ENCODE assay signal across 16 mouse cellular contexts in genomic region chr2:30152616-30153015, GRCm38 (mm10). TPM values are rescaled to one million over a fixed set of nuclear protein-coding genes. Genes with fewer than 3 reads are reported as not detected.
DNase-seq lines count a peak whose midpoint lies in the region; ATAC-seq and TF ChIP-seq lines count a peak whose summit lies in the region.
"Had no signal": no experiment of that assay in that cellular context is flagged by ENCODE, and none has a peak within 500 bp of the region (broad histone marks: within the 10 kb centered on the region; RNA-seq: fewer than 3 reads in every experiment).

No protein-coding gene starts in this region.

- no peaks in the 10 kb centered on the region for H3K27me3 ChIP-seq in kidney, adult 2 months (replicated peaks; ENCODE audit: control insufficient read depth, insufficient read depth, low read length)
- no peaks in the 10 kb centered on the region for H3K27me3 ChIP-seq in kidney, embryonic 16.5 days (ENCODE audit: insufficient read depth, low read length)
- no peaks in the 10 kb centered on the region for H3K27me3 ChIP-seq in midbrain, postnatal 0 days (ENCODE audit: insufficient read depth, low read length)
- H3K27me3 ChIP-seq: heart, embryonic 12.5 days had no signal

- TF ChIP-seq CTCF in kidney, adult 2 months (conservative IDR thresholded peaks at IDR 0.05; ENCODE audit: insufficient read depth, insufficient read length, low read depth, low read length), result no peak
- no peak for TF ChIP-seq CTCF in midbrain, postnatal 0 days (IDR thresholded peaks at IDR 0.05)

- H3K9me3 ChIP-seq in kidney, embryonic 16.5 days (ENCODE audit: low read length), result no peaks in the 10 kb centered on the region
- no peaks in the 10 kb centered on the region for H3K9me3 ChIP-seq in midbrain, postnatal 0 days (ENCODE audit: low read length)
- H3K9me3 ChIP-seq: embryonic facial prominence, embryonic 10.5 days; forebrain, embryonic 10.5 days; heart, embryonic 12.5 days; hindbrain, embryonic 10.5 days had no signal

- no peak overlapping the region for H3K27ac ChIP-seq in kidney, adult 2 months (ENCODE audit: insufficient read depth, low read depth, low read length)
- no peak overlapping the region for H3K27ac ChIP-seq in kidney, embryonic 16.5 days (ENCODE audit: low read length)
- peak overlapping the region; percentile 15 for H3K27ac ChIP-seq in brown adipose tissue, adult 24 weeks (replicated peaks; ENCODE audit: low read depth, low read length)
- no peak overlapping the region for H3K27ac ChIP-seq in midbrain, postnatal 0 days (ENCODE audit: low read depth, low read length)
- H3K27ac ChIP-seq: embryonic facial prominence, embryonic 10.5 days; forebrain, embryonic 10.5 days; gastrocnemius, adult 2 months; hindbrain, embryonic 10.5 days; hindbrain, embryonic 14.5 days had no signal

- DNase-seq in kidney, adult 2 months, result peak; percentile 70
- DNase-seq in kidney, adult 8-10 months, result no peak
- peak; percentile 56 to 63 for DNase-seq in kidney, postnatal 25 days
- peak; percentile 72 for DNase-seq in adipocyte (ENCODE audit: low spot score)
- no peak for DNase-seq in midbrain, postnatal 0 days (ENCODE audit: low spot score)
- DNase-seq: cerebellum, adult 2 months; gastrocnemius, adult 2 months; gastrocnemius, postnatal 25 days had no signal

- ATAC-seq in kidney, embryonic 16.5 days (ENCODE audit: low FRiP score, low TSS enrichment), result no peak
- no peak for ATAC-seq in midbrain, postnatal 0 days (ENCODE audit: low FRiP score)
- ATAC-seq: forebrain, embryonic 14.5 days had no signal

- H3K4me1 ChIP-seq in kidney, adult 2 months (ENCODE audit: control insufficient read depth, insufficient read depth, low read length), result peaks cover 7% of the 10 kb centered on the region
- no peaks in the 10 kb centered on the region for H3K4me1 ChIP-seq in kidney, embryonic 16.5 days (ENCODE audit: insufficient read depth, low read length)
- H3K4me1 ChIP-seq in brown adipose tissue, adult 24 weeks (ENCODE audit: control insufficient read depth, insufficient read depth, insufficient read length, low read length), result peaks cover 10% of the 10 kb centered on the region
- no peaks in the 10 kb centered on the region for H3K4me1 ChIP-seq in midbrain, postnatal 0 days (ENCODE audit: insufficient read depth, low read length)
- H3K4me1 ChIP-seq: embryonic facial prominence, embryonic 10.5 days; heart, embryonic 12.5 days; hindbrain, embryonic 10.5 days had no signal

- no peak overlapping the region for H3K9ac ChIP-seq in kidney, embryonic 16.5 days (replicated peaks; ENCODE audit: low read length)
- no peak overlapping the region for H3K9ac ChIP-seq in midbrain, postnatal 0 days (replicated peaks; ENCODE audit: low read length, poor library complexity, severe bottlenecking)
- H3K9ac ChIP-seq: heart, embryonic 12.5 days; hindbrain, embryonic 14.5 days had no signal

- H3K36me3 ChIP-seq in kidney, adult 2 months (ENCODE audit: control insufficient read depth, insufficient read depth, low read length), result peaks cover 3% of the 10 kb centered on the region; the same call in 1 of the 2 replicates
- H3K36me3 ChIP-seq in kidney, embryonic 16.5 days (ENCODE audit: insufficient read depth, low read length), result peaks cover 35% of the 10 kb centered on the region
- H3K36me3 ChIP-seq in midbrain, postnatal 0 days (ENCODE audit: insufficient read depth, low read length), result peaks cover 31% of the 10 kb centered on the region

- H3K4me2 ChIP-seq in kidney, embryonic 16.5 days (replicated peaks; ENCODE audit: low read depth, low read length), result no peak overlapping the region
- no peak overlapping the region for H3K4me2 ChIP-seq in midbrain, postnatal 0 days (ENCODE audit: low read depth, low read length, poor library complexity, severe bottlenecking)
- H3K4me2 ChIP-seq: heart, embryonic 12.5 days; hindbrain, embryonic 14.5 days had no signal

- WGBS in kidney, adult 2 months, result 39% methylated on average over 8 of the region's 8 CpGs
- 45% methylated on average over 8 of the region's 8 CpGs for WGBS in kidney, embryonic 16.5 days
- 66% methylated on average over 8 of the region's 8 CpGs for WGBS in midbrain, postnatal 0 days

- TF ChIP-seq POLR2A in kidney, adult 2 months (IDR thresholded peaks at IDR 0.05; ENCODE audit: low read depth, low read length), result no peak

- H3K4me3 ChIP-seq in kidney, adult 2 months (ENCODE audit: insufficient read depth, low read depth, low read length), result no peak overlapping the region
- no peak overlapping the region for H3K4me3 ChIP-seq in kidney, embryonic 16.5 days (ENCODE audit: low read length)
- H3K4me3 ChIP-seq in brown adipose tissue, adult 24 weeks (ENCODE audit: insufficient read depth, low read depth, low read length), result no peak overlapping the region
- no peak overlapping the region for H3K4me3 ChIP-seq in midbrain, postnatal 0 days (ENCODE audit: low read depth, low read length)
- H3K4me3 ChIP-seq: embryonic facial prominence, embryonic 10.5 days; forebrain, embryonic 10.5 days; gastrocnemius, adult 2 months; heart, embryonic 12.5 days; hindbrain, embryonic 10.5 days had no signal

RNA-seq across cellular contexts. Expression of gene Endog, which starts 18.7 kb away (rescaled TPM):
- polyA plus RNA-seq in kidney, adult 2 months (2012; rRNA removed), result 78.0 and 98.0 TPM in 2 replicates
- polyA plus RNA-seq in kidney, embryonic 16.5 days (2015; fragmentation: Nextera tagmentation; extraction: Ambion mirVana), result 22.0 and 22.8 TPM in 2 replicates
- polyA plus RNA-seq in brown adipose tissue, adult 24 weeks (2012; ENCODE audit: insufficient read depth, insufficient read length, missing spikeins), result 64.4 and 85.8 TPM in 2 replicates
- 43.7 and 51.3 TPM in 2 replicates for total RNA-seq in midbrain, postnatal 0 days (2014; rRNA removed)
- polyA plus RNA-seq in midbrain, postnatal 0 days (2015; fragmentation: Nextera tagmentation; extraction: Ambion mirVana), result 38.9 and 42.2 TPM in 2 replicates

RNA-seq across cellular contexts. Expression of gene Tbc1d13, which starts 19.1 kb away (rescaled TPM):
- 156 and 161 TPM in 2 replicates for polyA plus RNA-seq in kidney, adult 2 months (2012; rRNA removed)
- polyA plus RNA-seq in kidney, embryonic 16.5 days (2015; fragmentation: Nextera tagmentation; extraction: Ambion mirVana), result 8.2 and 12.3 TPM in 2 replicates
- polyA plus RNA-seq in brown adipose tissue, adult 24 weeks (2012; ENCODE audit: insufficient read depth, insufficient read length, missing spikeins), result 28.8 and 38.6 TPM in 2 replicates
- total RNA-seq in midbrain, postnatal 0 days (2014; rRNA removed), result 141 and 168 TPM in 2 replicates
- polyA plus RNA-seq in midbrain, postnatal 0 days (2015; fragmentation: Nextera tagmentation; extraction: Ambion mirVana), result 8.1 and 10.6 TPM in 2 replicates

RNA-seq across cellular contexts. Expression of gene Spout1, which starts 25.6 kb away (rescaled TPM):
- 22.8 and 23.6 TPM in 2 replicates for polyA plus RNA-seq in kidney, adult 2 months (2012; rRNA removed)
- 83.5 and 93.2 TPM in 2 replicates for polyA plus RNA-seq in kidney, embryonic 16.5 days (2015; fragmentation: Nextera tagmentation; extraction: Ambion mirVana)
- 11.0 and 12.7 TPM in 2 replicates for polyA plus RNA-seq in brown adipose tissue, adult 24 weeks (2012; ENCODE audit: insufficient read depth, insufficient read length, missing spikeins)
- 38.4 and 47.6 TPM in 2 replicates for total RNA-seq in midbrain, postnatal 0 days (2014; rRNA removed)
- 55.9 and 60.8 TPM in 2 replicates for polyA plus RNA-seq in midbrain, postnatal 0 days (2015; fragmentation: Nextera tagmentation; extraction: Ambion mirVana)

RNA-seq across cellular contexts. Expression of gene Zer1, which starts 28.2 kb away (rescaled TPM):
- polyA plus RNA-seq in kidney, adult 2 months (2012; rRNA removed), result 45.8 and 59.5 TPM in 2 replicates
- polyA plus RNA-seq in kidney, embryonic 16.5 days (2015; fragmentation: Nextera tagmentation; extraction: Ambion mirVana), result 5.6 and 8.0 TPM in 2 replicates
- polyA plus RNA-seq in brown adipose tissue, adult 24 weeks (2012; ENCODE audit: insufficient read depth, insufficient read length, missing spikeins), result 19.2 and 23.8 TPM in 2 replicates
- total RNA-seq in midbrain, postnatal 0 days (2014; rRNA removed), result 88.2 and 93.2 TPM in 2 replicates
- 12.3 and 14.7 TPM in 2 replicates for polyA plus RNA-seq in midbrain, postnatal 0 days (2015; fragmentation: Nextera tagmentation; extraction: Ambion mirVana)

RNA-seq across cellular contexts. Expression of gene Kyat1, which starts 53.0 kb away (rescaled TPM):
- 71.6 and 88.3 TPM in 2 replicates for polyA plus RNA-seq in kidney, adult 2 months (2012; rRNA removed)
- polyA plus RNA-seq in kidney, embryonic 16.5 days (2015; fragmentation: Nextera tagmentation; extraction: Ambion mirVana), result 12.0 and 13.4 TPM in 2 replicates
- polyA plus RNA-seq in brown adipose tissue, adult 24 weeks (2012; ENCODE audit: insufficient read depth, insufficient read length, missing spikeins), result 17.4 and 19.1 TPM in 2 replicates
- total RNA-seq in midbrain, postnatal 0 days (2014; rRNA removed), result 21.9 and 26.4 TPM in 2 replicates
- polyA plus RNA-seq in midbrain, postnatal 0 days (2015; fragmentation: Nextera tagmentation; extraction: Ambion mirVana), result 16.4 and 17.9 TPM in 2 replicates

Comparison
In these comparisons a context has a peak if more than half of its experiments do, and no peak if none do; other contexts are left out.
1. DNase-seq: peak in kidney, adult 2 months (single experiment), kidney, postnatal 25 days (2 of 2) and adipocyte (single experiment); none in kidney, adult 8-10 months (0 of 2) and midbrain, postnatal 0 days (single experiment).